Mouse (Mus musculus): Measurements from ENCODE around the gene Smndc1. TPM values are rescaled to one million over a fixed set of nuclear protein-coding genes. Genes with fewer than 3 reads are reported as not detected.

The Smndc1 gene
- polyA plus RNA-seq, 1 experiment from 2014 or later: 28.0 TPM

- H3K9me3 ChIP-seq (replicated peaks): no peaks in the 10 kb centered on the region
- H3K4me2 ChIP-seq: no peak overlapping the region
- peak overlapping the region; percentile 18 for H3K27ac ChIP-seq
- no peak overlapping the region for H3K9ac ChIP-seq
- DNase-seq (no peak), ATAC-seq (ENCODE audit: low read depth) (no peak)
- H3K27me3 ChIP-seq: no peaks in the 10 kb centered on the region
- no peaks in the 10 kb centered on the region for H3K36me3 ChIP-seq
- 62% methylated on average over 6 of the region's 6 CpGs for WGBS (ENCODE audit: insufficient replicate concordance)
- H3K4me3 ChIP-seq (replicated peaks): no peak overlapping the region
- peaks cover 22% of the 10 kb centered on the region for H3K4me1 ChIP-seq (replicated peaks)
Observed at GRCm38 (mm10) chr19:53412149-53412848, 21.9 kb upstream of the Smndc1 start.

DNA sequence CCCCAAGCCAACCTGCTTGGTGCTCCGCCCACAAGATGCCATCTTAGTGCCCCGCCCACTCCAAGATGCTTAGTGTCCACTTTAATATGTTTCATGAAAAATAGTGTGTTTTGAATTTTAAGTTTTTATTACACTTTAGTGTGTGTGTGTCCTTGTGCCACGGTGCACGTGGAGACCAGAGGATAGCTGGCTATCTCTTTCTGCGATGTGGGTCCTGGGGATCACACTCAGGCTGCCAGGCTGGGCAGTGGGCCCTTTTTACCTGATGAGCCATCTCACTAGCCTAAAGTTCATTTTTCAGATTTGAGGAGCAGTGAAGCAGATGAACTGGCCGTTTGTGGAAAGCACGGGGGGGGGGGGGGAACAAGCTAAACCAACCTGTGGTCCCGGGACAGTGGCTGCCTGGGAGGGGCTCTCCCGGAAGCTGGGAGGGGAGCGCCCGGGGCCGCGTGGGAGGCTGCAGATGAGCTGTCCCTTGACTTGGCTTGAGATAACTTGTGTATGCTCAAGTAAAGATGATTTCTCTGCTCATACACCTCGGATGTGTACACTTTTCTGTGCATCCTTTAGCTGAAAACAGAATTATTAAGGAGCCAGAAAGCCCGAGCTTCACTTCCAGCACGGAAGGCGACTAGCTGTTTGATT is 19.4 kb upstream of the Smndc1 start:
- 39% methylated on average over 17 of the region's 17 CpGs for WGBS (ENCODE audit: insufficient replicate concordance)
- H3K9ac ChIP-seq: no peak overlapping the region
- no peak overlapping the region for H3K4me2 ChIP-seq
- H3K4me3 ChIP-seq (replicated peaks): no peak overlapping the region
- no peaks in the 10 kb centered on the region for H3K27me3 ChIP-seq
- H3K9me3 ChIP-seq (replicated peaks): no peaks in the 10 kb centered on the region
- H3K27ac ChIP-seq: no peak overlapping the region
- DNase-seq: no peak
- H3K4me1 ChIP-seq (replicated peaks): peaks cover 14% of the 10 kb centered on the region
- ATAC-seq (ENCODE audit: low read depth): no peak
- no peaks in the 10 kb centered on the region for H3K36me3 ChIP-seq

- ATAC-seq (ENCODE audit: low read depth) (no peak), DNase-seq (no peak)
- Histone ChIP-seq H3K27ac (no peak overlapping the region), H3K9ac (no peak overlapping the region), H3K4me3 (replicated peaks) (no peak overlapping the region), H3K4me1 (replicated peaks) (peaks cover 10% of the 10 kb centered on the region), H3K36me3 (no peaks in the 10 kb centered on the region), H3K27me3 (no peaks in the 10 kb centered on the region), H3K9me3 (replicated peaks) (no peaks in the 10 kb centered on the region), H3K4me2 (no peak overlapping the region)
- WGBS (ENCODE audit: insufficient replicate concordance): 72% methylated on average over 8 of the region's 8 CpGs
Observed at GRCm38 (mm10) chr19:53408398-53408797, 18.0 kb upstream of the Smndc1 start.

GRCm38 (mm10) chr19:53407350-53407749 is 17.0 kb upstream of the Smndc1 start:
- Histone ChIP-seq H3K4me2 (no peak overlapping the region), H3K27ac (no peak overlapping the region), H3K9me3 (replicated peaks) (no peaks in the 10 kb centered on the region), H3K36me3 (no peaks in the 10 kb centered on the region), H3K9ac (no peak overlapping the region), H3K4me3 (replicated peaks) (no peak overlapping the region), H3K27me3 (no peaks in the 10 kb centered on the region), H3K4me1 (replicated peaks) (peaks cover 10% of the 10 kb centered on the region)
- WGBS (ENCODE audit: insufficient replicate concordance): 21% methylated on average over 2 of the region's 2 CpGs
- DNase-seq (no peak), ATAC-seq (ENCODE audit: low read depth) (no peak)

DNA sequence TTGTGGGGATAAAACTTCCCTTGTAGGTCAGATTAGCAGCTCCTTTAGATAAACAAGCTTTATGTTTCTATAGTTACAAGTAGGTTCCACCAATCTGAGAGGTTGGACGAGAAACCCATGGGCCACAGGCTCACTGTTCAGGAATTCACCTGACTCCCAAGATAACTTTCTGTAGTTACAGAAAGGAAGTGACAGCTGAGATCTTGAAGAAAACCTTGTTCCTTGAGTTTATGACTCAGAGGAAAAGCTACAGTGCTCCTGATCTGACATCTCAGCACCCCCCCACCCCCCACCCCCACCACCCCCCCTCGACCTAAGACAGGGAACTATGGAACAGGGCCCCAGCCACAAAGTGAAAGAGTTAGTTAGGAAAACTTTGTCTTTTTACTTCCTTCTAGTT is 15.4 kb upstream of the Smndc1 start:
- Histone ChIP-seq H3K9ac (no peak overlapping the region), H3K4me1 (replicated peaks) (peaks cover 10% of the 10 kb centered on the region), H3K4me2 (no peak overlapping the region), H3K9me3 (replicated peaks) (no peaks in the 10 kb centered on the region), H3K27ac (no peak overlapping the region), H3K27me3 (no peaks in the 10 kb centered on the region), H3K4me3 (replicated peaks) (no peak overlapping the region), H3K36me3 (no peaks in the 10 kb centered on the region)
- ATAC-seq (ENCODE audit: low read depth): no peak
- 21% methylated on average over 2 of the region's 2 CpGs for WGBS (ENCODE audit: insufficient replicate concordance)
- no peak for DNase-seq

DNA sequence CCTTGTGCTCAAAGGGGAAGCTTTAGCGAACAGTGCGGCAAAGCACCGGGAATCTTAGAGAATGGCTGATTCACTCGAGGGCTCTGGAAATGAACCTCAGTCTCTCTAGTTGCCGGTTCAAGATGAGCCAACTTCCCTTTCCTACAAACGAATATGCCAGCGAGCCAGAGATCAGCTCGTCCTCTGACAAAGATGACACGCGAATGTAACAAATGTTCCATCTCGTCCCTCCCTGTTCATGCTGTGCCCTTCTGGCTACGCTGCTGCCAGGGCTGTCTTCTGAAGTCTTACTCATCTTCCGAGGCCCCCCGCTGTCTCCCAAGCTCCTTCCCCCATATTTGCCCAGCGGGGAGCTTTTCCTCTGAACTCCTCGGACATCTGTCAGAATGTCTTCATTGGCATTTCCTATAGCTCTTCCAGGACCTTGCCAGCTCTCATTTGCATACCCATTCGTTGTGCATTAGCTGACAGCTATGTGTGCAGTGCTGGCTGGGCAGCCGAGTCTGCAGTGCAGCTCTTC is 14.5 kb upstream of the Smndc1 start:
- H3K9ac ChIP-seq: no peak overlapping the region
- no peak overlapping the region for H3K27ac ChIP-seq
- H3K36me3 ChIP-seq: no peaks in the 10 kb centered on the region
- 56% methylated on average over 18 of the region's 18 CpGs for WGBS (ENCODE audit: insufficient replicate concordance)
- no peaks in the 10 kb centered on the region for H3K27me3 ChIP-seq
- H3K4me3 ChIP-seq (replicated peaks): no peak overlapping the region
- ATAC-seq (ENCODE audit: low read depth) (no peak), DNase-seq (no peak)
- H3K4me2 ChIP-seq: no peak overlapping the region
- no peaks in the 10 kb centered on the region for H3K9me3 ChIP-seq (replicated peaks)
- H3K4me1 ChIP-seq (replicated peaks): peaks cover 6% of the 10 kb centered on the region

GRCm38 (mm10) chr19:53404219-53404836 is 13.9 kb upstream of the Smndc1 start:
- H3K4me1 ChIP-seq (replicated peaks): peaks cover 5% of the 10 kb centered on the region
- H3K9me3 ChIP-seq (replicated peaks): no peaks in the 10 kb centered on the region
- WGBS (ENCODE audit: insufficient replicate concordance): 62% methylated on average over 10 of the region's 10 CpGs
- H3K4me2 ChIP-seq: no peak overlapping the region
- H3K4me3 ChIP-seq (replicated peaks): no peak overlapping the region
- DNase-seq (no peak), ATAC-seq (ENCODE audit: low read depth) (no peak)
- H3K27me3 ChIP-seq: no peaks in the 10 kb centered on the region
- H3K9ac ChIP-seq: no peak overlapping the region
- H3K36me3 ChIP-seq: no peaks in the 10 kb centered on the region
- H3K27ac ChIP-seq: no peak overlapping the region

DNA sequence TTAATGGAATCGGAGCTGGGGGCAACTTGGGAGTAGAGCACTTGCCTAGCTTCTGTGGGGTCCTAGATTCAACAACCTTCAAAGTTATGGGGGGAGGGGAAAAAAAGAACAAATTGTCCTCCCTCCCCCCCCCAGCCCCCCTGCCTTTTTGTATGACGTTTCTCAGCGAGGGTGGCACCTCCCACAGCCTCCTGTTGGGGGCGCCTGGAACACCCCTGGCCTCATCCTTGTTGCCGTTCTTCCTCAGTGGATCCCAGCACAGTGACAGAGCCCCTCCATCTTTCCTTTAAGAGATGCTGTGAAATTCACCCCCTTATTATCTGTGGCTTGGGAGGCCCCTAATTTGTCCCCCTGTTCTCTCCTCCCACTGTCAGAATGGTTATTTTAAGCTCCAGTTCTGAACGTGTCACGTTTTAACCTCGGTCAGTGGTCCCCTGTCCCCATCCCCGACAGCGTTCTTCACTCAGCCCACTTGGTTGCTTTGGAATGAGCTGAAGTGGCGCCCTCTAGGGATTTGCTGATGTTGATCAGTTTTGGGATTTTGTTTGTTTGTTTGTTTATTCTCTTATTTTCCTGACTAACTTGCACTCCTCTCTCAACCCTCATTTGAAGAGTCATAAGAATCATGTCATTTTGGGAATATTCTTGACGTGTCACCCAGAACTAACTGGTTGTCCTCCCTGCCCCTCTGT is 12.5 kb upstream of the Smndc1 start:
- H3K4me1 ChIP-seq (replicated peaks): peaks cover 5% of the 10 kb centered on the region
- DNase-seq (no peak), ATAC-seq (ENCODE audit: low read depth) (no peak)
- WGBS (ENCODE audit: insufficient replicate concordance): 44% methylated on average over 12 of the region's 12 CpGs
- H3K36me3 ChIP-seq: no peaks in the 10 kb centered on the region
- H3K9ac ChIP-seq: no peak overlapping the region
- no peaks in the 10 kb centered on the region for H3K9me3 ChIP-seq (replicated peaks)
- no peaks in the 10 kb centered on the region for H3K27me3 ChIP-seq
- H3K4me2 ChIP-seq: no peak overlapping the region
- H3K27ac ChIP-seq: no peak overlapping the region
- H3K4me3 ChIP-seq (replicated peaks): no peak overlapping the region

- Histone ChIP-seq H3K4me3 (replicated peaks) (no peak overlapping the region), H3K4me2 (no peak overlapping the region), H3K27me3 (no peaks in the 10 kb centered on the region), H3K9ac (no peak overlapping the region), H3K27ac (no peak overlapping the region), H3K9me3 (replicated peaks) (no peaks in the 10 kb centered on the region), H3K4me1 (replicated peaks) (peaks cover 5% of the 10 kb centered on the region), H3K36me3 (no peaks in the 10 kb centered on the region)
- ATAC-seq (ENCODE audit: low read depth): no peak
- 70% methylated on average over 16 of the region's 16 CpGs for WGBS (ENCODE audit: insufficient replicate concordance)
- no peak for DNase-seq
Observed at GRCm38 (mm10) chr19:53400332-53401110, 10.1 kb upstream of the Smndc1 start.

- no peak for DNase-seq
- peaks cover 13% of the 10 kb centered on the region for H3K4me1 ChIP-seq (replicated peaks)
- no peak overlapping the region for H3K4me3 ChIP-seq (replicated peaks)
- no peak overlapping the region for H3K27ac ChIP-seq
- H3K36me3 ChIP-seq: no peaks in the 10 kb centered on the region
- no peaks in the 10 kb centered on the region for H3K9me3 ChIP-seq (replicated peaks)
- no peak for ATAC-seq (ENCODE audit: low read depth)
- no peak overlapping the region for H3K9ac ChIP-seq
- no peaks in the 10 kb centered on the region for H3K27me3 ChIP-seq
- WGBS (ENCODE audit: insufficient replicate concordance): 37% methylated on average over 4 of the region's 4 CpGs
- H3K4me2 ChIP-seq: no peak overlapping the region
Observed at GRCm38 (mm10) chr19:53399213-53399612, 8.8 kb upstream of the Smndc1 start.
